Mouse (Mus musculus) embryonic fibroblast, embryonic 13.5 days (primary cell): Measurements from ENCODE around the gene Gm49380.

ENCODE experiments used
- CTCF ChIP-seq: IDR thresholded peaks from 2 replicates; pipeline ENCODE4 v1.5.1; 2011; ENCODE audit warnings: mild to moderate bottlenecking, control low read depth, low read length, moderate library complexity, borderline replicate concordance; ENCODE audit not compliant: insufficient read depth
- POLR2A ChIP-seq: IDR thresholded peaks from 2 replicates; pipeline ENCODE4 v1.6.1; 2011; ENCODE audit warnings: low read depth, mild to moderate bottlenecking, control low read depth, low read length, moderate library complexity

- TF ChIP-seq CTCF: no peak
- no peak for TF ChIP-seq POLR2A
These were observed 33.1 kb downstream of the Gm49380 start for GRCm38 (mm10) chr9:44079997-44080780.
